Mouse (Mus musculus) hindbrain, embryonic 11.5 days (tissue): ENCODE measurements around the gene Gm20388. TPM values are rescaled to one million over a fixed set of nuclear protein-coding genes. Genes with fewer than 3 reads are reported as not detected.

Source experiments
- ATAC-seq: fragments of 200-750 bp; cut with Nextera tagmentation; 2 replicates; pipeline ENCODE4 v1.8.0; 2017; ENCODE audit warnings: mild to moderate bottlenecking, moderate TSS enrichment, moderate library complexity; ENCODE audit not compliant: low FRiP score
- DNase-seq: peaks from one replicate; pipeline ENCODE4 v3.0.0-alpha.2; 2015; ENCODE audit warnings: low spot score
- H3K27ac ChIP-seq: fragments of 300-500 bp; sonication (generic); 2 replicates; pipeline ENCODE4 v1.5.1; 2014; ENCODE audit warnings: mild to moderate bottlenecking, low read depth, low read length
- H3K27me3 ChIP-seq: fragments of 300-500 bp; sonication (generic); 2 replicates; pipeline ENCODE4 v1.6.1; 2014; ENCODE audit warnings: mild to moderate bottlenecking, low read length, moderate library complexity, mixed read lengths; ENCODE audit not compliant: control insufficient read depth, insufficient read depth
- H3K36me3 ChIP-seq: fragments of 300-500 bp; sonication (generic); 2 replicates; pipeline ENCODE4 v1.6.1; 2014; ENCODE audit warnings: mild to moderate bottlenecking, low read length, moderate library complexity, mixed read lengths; ENCODE audit not compliant: control insufficient read depth, insufficient read depth
- H3K4me1 ChIP-seq: fragments of 300-500 bp; sonication (generic); replicated peaks from 2 replicates; pipeline ENCODE4 v1.6.1; 2014; ENCODE audit warnings: low read length, mixed read lengths; ENCODE audit not compliant: control insufficient read depth, insufficient read depth
- H3K4me2 ChIP-seq: fragments of 300-500 bp; sonication (generic); replicated peaks from 2 replicates; pipeline ENCODE4 v1.6.1; 2014; ENCODE audit warnings: mild to moderate bottlenecking, low read depth, low read length
- H3K4me3 ChIP-seq: fragments of 300-500 bp; sonication (generic); 2 replicates; pipeline ENCODE4 v1.5.1; 2014; ENCODE audit warnings: low read depth, low read length
- H3K9ac ChIP-seq: fragments of 300-500 bp; sonication (generic); 2 replicates; pipeline ENCODE4 v1.6.1; 2014; ENCODE audit warnings: low read depth, low read length
- H3K9me3 ChIP-seq: fragments of 300-500 bp; sonication (generic); 2 replicates; pipeline ENCODE4 v1.6.1; 2016; ENCODE audit warnings: low read length; ENCODE audit not compliant: control insufficient read depth
- WGBS: fragments of 180-500 bp; shearing (Covaris S2); extraction: QIAGEN DNeasy Blood & Tissue Kit; methylation state at CpG from one replicate; pipeline ENCODE4 v1.1.7; 2014; 5-methylcytosine and 5-hydroxymethylcytosine counted together
- polyA plus RNA-seq: library from polyadenylated mRNA; unstranded; fragments of >200 nt; fragmentation: Nextera tagmentation; extraction: Ambion mirVana; gene quantifications from 2 replicates; pipeline ENCODE4 v1.2.1, GENCODE M21; 2014

Gene Gm20388
- polyA plus RNA-seq, 1 experiment from 2014 or later, result 11.8 TPM

GRCm38 (mm10) chr8:121947753-121948141 is 2037.1 kb downstream of the Gm20388 start:
- Histone ChIP-seq H3K27ac (peak overlapping the region; percentile 69), H3K4me1 (peaks cover 7% of the 10 kb centered on the region)
- ATAC-seq, result 0 out of 2 replicates have a peak, but pooled peaks have one; percentile 20

DNA sequence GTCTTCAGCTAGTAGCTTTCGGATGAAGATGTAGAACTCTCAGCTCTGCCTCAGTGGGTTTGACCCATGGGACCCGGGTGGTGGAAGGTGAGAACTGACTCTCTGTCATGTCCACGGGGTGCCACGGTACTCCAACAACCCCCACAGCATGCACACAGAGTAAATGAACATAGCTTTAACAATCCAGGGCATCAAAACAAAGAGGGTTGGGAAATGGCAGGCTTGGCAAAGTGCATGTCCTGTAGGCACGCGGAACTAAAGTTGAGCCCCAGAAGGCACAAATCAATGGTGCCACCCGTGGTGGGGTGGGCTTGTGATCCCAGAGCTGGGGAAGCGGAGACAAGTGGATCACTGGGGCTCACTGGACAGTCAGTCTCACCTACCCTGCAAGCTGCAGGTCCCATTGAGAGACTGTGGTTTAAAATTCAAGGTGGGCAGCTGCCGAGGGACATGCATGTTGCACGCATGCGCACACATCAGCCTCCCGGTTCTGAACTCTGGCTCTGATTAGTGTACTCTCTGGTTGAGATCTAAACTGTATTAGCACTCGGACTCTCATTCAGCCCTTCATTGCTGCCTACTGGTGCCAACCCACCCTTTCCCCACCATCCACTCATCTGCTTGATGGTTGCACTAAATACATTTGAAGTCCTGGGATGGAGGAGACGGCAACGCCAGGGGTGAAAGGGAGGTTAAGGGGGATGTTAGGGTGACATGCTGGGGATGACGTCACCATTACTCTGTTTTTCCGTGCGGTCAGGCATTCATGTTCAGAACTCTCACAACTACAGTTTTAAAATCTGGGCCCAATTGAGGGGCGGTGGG is 2037.9 kb downstream of the Gm20388 start:
- H3K9ac ChIP-seq, result peak overlapping the region; percentile 59; the same call in 1 of the 2 replicates
- no peak for DNase-seq
- no peak for ATAC-seq

More at GRCm38 (mm10) chr8:121947753-121948141, 2037.1 kb downstream of the Gm20388 start:
- H3K36me3 ChIP-seq, result no peaks in the 10 kb centered on the region
- H3K9ac ChIP-seq, result peak overlapping the region; percentile 59
- H3K27me3 ChIP-seq, result no peaks in the 10 kb centered on the region
- H3K4me2 ChIP-seq, result peak overlapping the region; percentile 60
- under 1% methylated on average over 18 of the region's 18 CpGs for WGBS
- H3K4me3 ChIP-seq, result peak overlapping the region; percentile 28
- no peaks in the 10 kb centered on the region for H3K9me3 ChIP-seq
- DNase-seq, result peak; percentile 92

DNA sequence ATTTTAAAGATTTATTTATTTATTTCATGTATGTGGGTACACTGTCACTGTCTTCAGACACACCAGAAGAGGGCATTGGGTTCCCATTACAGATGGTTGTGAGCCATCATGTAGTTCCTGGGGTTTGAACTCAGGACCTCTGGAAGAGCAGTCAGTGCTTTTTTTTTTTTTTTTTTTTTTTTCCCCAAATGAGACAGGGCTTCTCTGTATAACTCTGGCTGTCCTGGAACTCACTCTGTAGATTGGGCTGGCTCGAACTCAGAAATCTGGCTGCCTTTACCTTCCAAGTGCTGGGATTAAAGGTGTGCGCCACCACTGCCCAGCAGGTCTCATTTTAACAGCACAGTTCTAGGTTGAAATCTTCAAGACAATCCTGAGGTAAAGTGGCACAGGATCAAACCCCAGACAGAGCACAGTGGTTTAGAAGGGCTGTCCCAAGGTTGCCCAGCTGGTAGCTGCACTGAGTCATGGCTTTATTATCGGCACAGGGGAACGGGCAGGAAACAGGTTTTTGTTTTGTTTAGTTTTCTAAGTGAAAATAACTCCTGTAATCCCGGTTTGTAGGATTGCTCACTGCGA is 2038.7 kb downstream of the Gm20388 start, which contains the start of gene Banp:
Gene Banp (plus strand): TSS at position 529 of the 579 bp plus-strand sequence.
- H3K27me3 ChIP-seq, result no peaks in the 10 kb centered on the region
- peaks cover 9% of the 10 kb centered on the region for H3K4me1 ChIP-seq
- WGBS, result 73% methylated on average over 6 of the region's 6 CpGs
- H3K36me3 ChIP-seq, result no peaks in the 10 kb centered on the region
- ATAC-seq, result no peak
- peak within 1 kb of the TSS; percentile 93 for H3K27ac ChIP-seq
- H3K4me3 ChIP-seq, result peak within 1 kb of the TSS; percentile 95
- no peaks in the 10 kb centered on the region for H3K9me3 ChIP-seq
- peak within 1 kb of the TSS; percentile 96 for H3K9ac ChIP-seq
- no peak for DNase-seq
- peak within 1 kb of the TSS; percentile 83 for H3K4me2 ChIP-seq

More for the DNA sequence above, 2037.9 kb downstream of the Gm20388 start:
- Histone ChIP-seq H3K27me3 (no peaks in the 10 kb centered on the region), H3K4me3 (peak overlapping the region; percentile 28), H3K4me1 (peaks cover 9% of the 10 kb centered on the region), H3K4me2 (peak overlapping the region; percentile 60), H3K27ac (peak overlapping the region; percentile 69; the same call in 1 of the 2 replicates), H3K36me3 (no peaks in the 10 kb centered on the region), H3K9me3 (no peaks in the 10 kb centered on the region)
- 59% methylated on average over 19 of the region's 19 CpGs for WGBS

- H3K36me3 ChIP-seq, result no peaks in the 10 kb centered on the region
- under 1% methylated on average over 55 of the region's 66 CpGs for WGBS
- no peaks in the 10 kb centered on the region for H3K27me3 ChIP-seq
- H3K9ac ChIP-seq, result peak overlapping the region; percentile 96
- peak overlapping the region; percentile 83 for H3K4me2 ChIP-seq
- H3K27ac ChIP-seq, result peak overlapping the region; percentile 93
- no peaks in the 10 kb centered on the region for H3K9me3 ChIP-seq
- peak overlapping the region; percentile 95 for H3K4me3 ChIP-seq
- ATAC-seq, result peak; percentile 96
- peaks cover 9% of the 10 kb centered on the region for H3K4me1 ChIP-seq
- DNase-seq, result peak; percentile 98
Measured at GRCm38 (mm10) chr8:121949941-121950748, 2039.5 kb downstream of the Gm20388 start.

DNA sequence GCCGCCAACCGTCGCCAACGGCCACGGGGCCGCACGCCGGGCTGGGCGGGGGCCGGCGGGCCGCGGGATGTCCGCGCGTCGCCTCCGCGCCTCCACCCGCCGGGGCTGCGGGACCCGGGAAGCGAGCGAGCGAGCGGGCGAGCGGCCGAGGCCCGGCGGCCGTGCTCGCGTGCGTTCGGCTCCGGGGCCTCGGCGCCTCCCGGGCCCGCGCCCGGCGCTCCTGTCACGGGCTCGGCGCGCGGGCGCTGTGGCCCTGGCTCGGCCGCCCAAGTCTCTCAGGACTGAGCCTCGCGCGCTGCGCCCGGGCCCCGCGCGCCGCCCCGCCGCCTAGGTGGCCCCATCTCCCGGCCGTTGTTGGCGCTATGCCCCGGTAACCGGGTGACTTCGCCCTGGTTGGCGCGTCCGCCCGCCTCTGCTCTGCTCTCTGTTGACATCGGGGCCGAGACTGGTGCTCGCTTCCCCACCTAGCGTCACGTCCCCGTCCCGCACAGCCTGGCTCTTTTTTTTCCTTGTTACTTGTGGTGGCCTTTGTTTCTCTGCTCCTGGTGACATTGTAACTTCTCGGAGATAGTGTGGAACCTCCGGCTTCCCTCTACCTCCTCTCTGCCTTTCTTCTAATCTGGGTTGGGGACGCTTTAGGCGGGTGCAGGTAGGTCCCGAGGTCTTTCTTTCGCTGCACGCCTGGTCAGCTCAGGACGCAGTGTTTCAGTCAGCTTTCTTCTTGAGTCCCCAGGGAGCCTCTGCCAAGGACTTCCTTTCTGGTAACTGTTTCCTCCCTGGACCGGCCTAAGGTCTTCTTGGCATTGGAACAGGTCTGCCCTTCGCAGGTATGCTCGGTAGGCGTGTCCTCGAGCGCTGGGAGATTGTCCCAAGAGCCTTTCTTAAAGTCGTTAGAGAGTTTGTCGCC is 2040.4 kb downstream of the Gm20388 start:
- under 1% methylated on average over 50 of the region's 97 CpGs for WGBS
- Histone ChIP-seq H3K27me3 (no peaks in the 10 kb centered on the region), H3K4me3 (peak overlapping the region; percentile 95), H3K27ac (peak overlapping the region; percentile 93), H3K9me3 (no peaks in the 10 kb centered on the region), H3K9ac (peak overlapping the region; percentile 96), H3K4me2 (peak overlapping the region; percentile 83), H3K36me3 (no peaks in the 10 kb centered on the region), H3K4me1 (peaks cover 9% of the 10 kb centered on the region)
- ATAC-seq, result peak; percentile 9
- DNase-seq, result peak; percentile 56

DNA sequence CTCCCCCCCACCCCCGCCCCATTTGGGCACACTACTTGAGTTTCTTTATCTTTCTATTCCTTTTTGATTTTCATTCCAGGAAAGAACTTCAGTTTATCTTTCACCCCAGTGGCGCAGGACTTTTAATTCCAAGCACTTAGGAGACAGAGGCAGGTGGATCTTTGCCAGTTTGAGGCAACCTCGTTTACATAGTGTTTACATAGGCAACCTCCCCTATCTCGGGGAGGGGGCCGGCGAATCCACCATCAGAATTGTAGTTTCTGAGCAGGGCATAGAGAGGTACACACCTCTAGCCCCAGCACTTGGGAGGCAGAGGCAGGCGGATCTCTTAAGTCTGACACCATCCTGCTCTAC is 2041.0 kb downstream of the Gm20388 start:
- DNase-seq (no peak), ATAC-seq (no peak)
- peak overlapping the region; percentile 96 for H3K9ac ChIP-seq
- H3K4me3 ChIP-seq, result peak overlapping the region; percentile 95
- H3K4me2 ChIP-seq, result peak overlapping the region; percentile 83
- H3K36me3 ChIP-seq, result no peaks in the 10 kb centered on the region
- no peaks in the 10 kb centered on the region for H3K27me3 ChIP-seq
- peak overlapping the region; percentile 93; the same call in 1 of the 2 replicates for H3K27ac ChIP-seq
- WGBS, result 40% methylated on average over 7 of the region's 7 CpGs
- H3K9me3 ChIP-seq, result no peaks in the 10 kb centered on the region
- H3K4me1 ChIP-seq, result peaks cover 9% of the 10 kb centered on the region

DNA sequence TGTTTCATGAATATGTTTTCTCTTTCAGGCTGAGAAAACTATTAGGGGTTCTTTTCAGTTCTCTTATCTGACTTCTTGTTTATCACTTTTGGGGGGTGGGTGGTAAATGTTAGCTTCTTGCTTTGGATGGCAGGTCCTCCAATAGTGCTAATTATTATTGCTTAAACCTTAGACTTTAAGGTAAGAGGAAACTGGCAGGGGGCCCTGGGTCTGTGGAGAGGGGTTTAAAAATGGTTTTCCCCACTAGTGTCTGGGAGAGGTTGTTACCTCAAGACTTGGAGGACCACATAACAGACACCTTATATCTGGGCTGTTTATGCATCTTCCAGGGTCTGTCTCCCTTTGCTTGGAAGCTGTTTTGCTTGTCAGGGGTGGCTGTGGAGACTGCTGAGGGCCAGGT is 2041.5 kb downstream of the Gm20388 start:
- no peak overlapping the region for H3K27ac ChIP-seq

DNA sequence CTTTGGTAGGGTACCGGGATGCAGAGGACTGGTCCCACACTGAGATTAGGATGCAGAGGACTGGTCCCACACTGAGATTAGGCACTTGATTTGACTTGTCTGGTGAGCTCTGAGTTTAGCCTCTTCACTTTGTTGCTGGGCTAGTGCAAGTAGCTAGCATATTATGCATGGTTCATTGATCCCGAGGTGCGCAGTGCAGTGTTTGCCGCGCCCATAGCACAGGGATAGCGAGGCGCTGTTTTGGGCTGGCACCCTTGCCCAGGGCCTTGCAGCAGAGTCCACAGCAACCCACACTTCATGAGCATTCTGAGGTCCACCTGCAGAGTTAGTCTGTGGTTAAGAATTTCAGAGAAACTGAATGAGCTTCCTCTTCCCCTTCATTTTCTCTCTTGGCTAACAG is 2042.2 kb downstream of the Gm20388 start:
- Histone ChIP-seq H3K9me3 (no peaks in the 10 kb centered on the region), H3K4me2 (no peak overlapping the region), H3K9ac (no peak overlapping the region), H3K36me3 (no peaks in the 10 kb centered on the region), H3K4me1 (peaks cover 9% of the 10 kb centered on the region; the same call in 1 of the 2 replicates), H3K27ac (no peak overlapping the region), H3K27me3 (no peaks in the 10 kb centered on the region), H3K4me3 (no peak overlapping the region)
- no peak for ATAC-seq
- WGBS, result 96% methylated on average over 7 of the region's 7 CpGs
- DNase-seq, result no peak

More for the DNA sequence above, 2041.5 kb downstream of the Gm20388 start:
- ATAC-seq (no peak), DNase-seq (no peak)
- Histone ChIP-seq H3K27me3 (no peaks in the 10 kb centered on the region), H3K4me1 (peaks cover 9% of the 10 kb centered on the region), H3K4me3 (no peak overlapping the region), H3K4me2 (peak overlapping the region; percentile 83), H3K9ac (peak overlapping the region; percentile 96), H3K9me3 (no peaks in the 10 kb centered on the region), H3K36me3 (no peaks in the 10 kb centered on the region)
